Mouse (Mus musculus) heart, postnatal 0 days (tissue): Measurements from ENCODE around the gene Slc17a1. TPM values are rescaled to one million over a fixed set of nuclear protein-coding genes. Genes with fewer than 3 reads are reported as not detected.

ENCODE experiments used
- ATAC-seq: fragments of 200-750 bp; cut with Nextera tagmentation; 2 replicates; pipeline ENCODE4 v1.8.0; 2017; ENCODE audit warnings: low read depth, moderate number of reproducible peaks, moderate library complexity; ENCODE audit not compliant: insufficient read depth
- DNase-seq: peaks from one replicate; pipeline ENCODE4 v3.0.0-alpha.2; 2016; ENCODE audit warnings: low spot score
- H3K27ac ChIP-seq: fragments of 300-500 bp; sonication (generic); 2 replicates; pipeline ENCODE4 v1.5.1; 2014; ENCODE audit warnings: low read depth, mild to moderate bottlenecking
- H3K27me3 ChIP-seq: fragments of 300-500 bp; sonication (generic); 2 replicates; pipeline ENCODE4 v1.6.1; 2014; ENCODE audit warnings: low read length, mixed read lengths; ENCODE audit not compliant: control insufficient read depth, insufficient read depth
- H3K36me3 ChIP-seq: fragments of 300-500 bp; sonication (generic); replicated peaks from 2 replicates; pipeline ENCODE4 v1.6.1; 2014; ENCODE audit warnings: low read length, mixed read lengths; ENCODE audit not compliant: control insufficient read depth, insufficient read depth
- H3K4me1 ChIP-seq: fragments of 300-500 bp; sonication (generic); 2 replicates; pipeline ENCODE4 v1.6.1; 2014; ENCODE audit warnings: antibody characterized with exemption; ENCODE audit not compliant: control insufficient read depth, insufficient read depth
- H3K4me2 ChIP-seq: fragments of 300-500 bp; sonication (generic); 2 replicates; pipeline ENCODE4 v1.6.1; 2014; ENCODE audit warnings: low read depth, mild to moderate bottlenecking, low read length, moderate library complexity
- H3K4me3 ChIP-seq: fragments of 300-500 bp; sonication (generic); 2 replicates; pipeline ENCODE4 v1.5.1; 2014; ENCODE audit warnings: low read depth, low read length
- H3K9ac ChIP-seq: fragments of 300-500 bp; sonication (generic); replicated peaks from 2 replicates; pipeline ENCODE4 v1.6.1; 2014; ENCODE audit warnings: low read depth, low read length, mixed read lengths
- H3K9me3 ChIP-seq: fragments of 300-500 bp; sonication (generic); replicated peaks from 2 replicates; pipeline ENCODE4 v1.6.1; 2016; ENCODE audit warnings: low read length; ENCODE audit not compliant: control insufficient read depth
- CTCF ChIP-seq: IDR thresholded peaks from 2 replicates; pipeline ENCODE4 v1.5.1; 2016; ENCODE audit warnings: antibody characterized with exemption, control low read depth, low read depth
- EP300 ChIP-seq: IDR thresholded peaks from 2 replicates; pipeline ENCODE4 v1.6.1; 2016; ENCODE audit warnings: antibody characterized with exemption, low read depth
- WGBS: fragments of 180-500 bp; shearing (Covaris S2); extraction: QIAGEN DNeasy Blood & Tissue Kit; methylation state at CpG from one replicate; pipeline ENCODE4 v1.1.7; 2014; 5-methylcytosine and 5-hydroxymethylcytosine counted together
- polyA plus RNA-seq: library from polyadenylated mRNA; unstranded; fragments of >200 nt; fragmentation: Nextera tagmentation; extraction: Ambion mirVana; gene quantifications from 2 replicates; pipeline ENCODE4 v1.2.1, GENCODE M21; 2015
- total RNA-seq: library from RNA; depleted of rRNA; stranded (reverse); fragments of >200 nt; gene quantifications from 2 replicates; pipeline ENCODE4 v1.2.3, GENCODE M21; 2014; ENCODE audit warnings: low replicate concordance

The Slc17a1 gene
- total and polyA plus RNA-seq, 2 experiments from 2014 or later: not detected

DNA sequence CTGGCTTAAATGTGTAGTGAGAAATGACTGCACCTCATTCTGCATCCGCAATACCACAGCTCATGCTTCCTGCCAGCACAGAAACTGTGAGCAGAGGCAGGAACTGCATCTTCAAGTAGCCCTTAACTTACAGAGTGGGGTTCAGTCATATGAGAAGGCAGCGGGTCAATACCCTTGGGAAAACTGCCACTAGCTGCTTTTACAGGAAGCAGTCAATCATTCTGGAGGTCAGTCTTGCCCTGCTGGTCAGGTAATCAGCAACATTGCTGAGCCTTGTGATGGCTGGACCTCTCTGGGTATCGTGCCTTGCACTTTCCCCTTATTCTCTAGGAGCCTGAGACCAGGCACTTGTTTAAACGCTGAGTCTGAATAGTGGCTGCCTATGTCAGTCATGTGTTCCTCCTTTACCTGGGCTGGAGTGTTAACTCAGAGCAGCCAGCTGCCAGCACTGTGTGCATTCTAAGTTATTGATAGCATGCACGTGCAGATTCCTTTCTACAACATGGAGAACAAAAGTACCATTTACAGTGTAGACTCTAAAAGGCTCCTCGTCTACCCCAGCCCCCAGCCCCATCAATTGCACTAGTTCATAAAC lies 21.6 kb downstream of the Slc17a1 start:
- WGBS: 53% methylated on average over 6 of the region's 6 CpGs
- H3K9ac ChIP-seq: no peak overlapping the region
- no peaks in the 10 kb centered on the region for H3K4me1 ChIP-seq
- H3K27me3 ChIP-seq: no peaks in the 10 kb centered on the region
- no peak overlapping the region for H3K27ac ChIP-seq
- no peak overlapping the region for H3K4me3 ChIP-seq
- DNase-seq (no peak), ATAC-seq (no peak)
- H3K36me3 ChIP-seq: no peaks in the 10 kb centered on the region
- TF ChIP-seq EP300 (no peak), CTCF (no peak)
- no peaks in the 10 kb centered on the region for H3K9me3 ChIP-seq
- H3K4me2 ChIP-seq: no peak overlapping the region

GRCm38 (mm10) chr13:23892592-23893268 lies 25.2 kb downstream of the Slc17a1 start:
- no peaks in the 10 kb centered on the region for H3K36me3 ChIP-seq
- no peak overlapping the region for H3K27ac ChIP-seq
- no peaks in the 10 kb centered on the region for H3K27me3 ChIP-seq
- H3K4me1 ChIP-seq: no peaks in the 10 kb centered on the region
- DNase-seq (no peak), ATAC-seq (no peak)
- TF ChIP-seq CTCF: no peak
- no peak for TF ChIP-seq EP300
- H3K4me3 ChIP-seq: no peak overlapping the region
- H3K4me2 ChIP-seq: no peak overlapping the region
- H3K9me3 ChIP-seq: no peaks in the 10 kb centered on the region
- WGBS: 20% methylated on average over 9 of the region's 9 CpGs
- no peak overlapping the region for H3K9ac ChIP-seq

GRCm38 (mm10) chr13:23893269-23893593 lies 25.7 kb downstream of the Slc17a1 start:
- Histone ChIP-seq H3K4me3 (no peak overlapping the region), H3K9me3 (no peaks in the 10 kb centered on the region), H3K4me1 (no peaks in the 10 kb centered on the region), H3K27me3 (no peaks in the 10 kb centered on the region), H3K9ac (no peak overlapping the region), H3K36me3 (no peaks in the 10 kb centered on the region), H3K27ac (no peak overlapping the region), H3K4me2 (no peak overlapping the region)
- no peak for ATAC-seq
- WGBS: 34% methylated on average over 4 of the region's 4 CpGs
- DNase-seq: no peak
- TF ChIP-seq EP300 (no peak), CTCF (no peak)

DNA sequence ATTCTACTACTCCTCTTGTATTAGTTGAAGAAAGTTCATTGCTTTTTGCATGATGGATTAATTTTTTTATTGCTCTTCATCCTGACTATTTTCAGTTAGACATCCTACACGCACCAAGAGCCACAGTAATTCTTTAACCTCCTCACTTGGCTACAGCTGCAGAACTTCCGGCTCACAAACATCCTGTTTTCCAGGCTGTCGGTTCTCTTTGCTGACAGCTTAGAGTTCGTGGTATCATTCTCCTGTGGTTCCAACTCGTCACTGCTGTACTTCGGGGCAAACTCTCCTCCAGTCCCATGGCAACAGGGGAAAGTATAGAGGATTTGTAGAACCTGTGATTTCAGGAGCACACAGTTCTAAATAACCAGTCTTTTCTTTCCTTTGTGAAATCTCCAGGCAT lies 30.7 kb downstream of the Slc17a1 start:
- ATAC-seq: no peak
- Histone ChIP-seq H3K27ac (no peak overlapping the region), H3K4me1 (no peaks in the 10 kb centered on the region), H3K27me3 (no peaks in the 10 kb centered on the region), H3K4me2 (no peak overlapping the region), H3K9me3 (no peaks in the 10 kb centered on the region), H3K36me3 (no peaks in the 10 kb centered on the region), H3K4me3 (no peak overlapping the region), H3K9ac (no peak overlapping the region)
- DNase-seq: peak; percentile 19
- TF ChIP-seq CTCF (no peak), EP300 (no peak)
- 27% methylated on average over 6 of the region's 6 CpGs for WGBS

DNA sequence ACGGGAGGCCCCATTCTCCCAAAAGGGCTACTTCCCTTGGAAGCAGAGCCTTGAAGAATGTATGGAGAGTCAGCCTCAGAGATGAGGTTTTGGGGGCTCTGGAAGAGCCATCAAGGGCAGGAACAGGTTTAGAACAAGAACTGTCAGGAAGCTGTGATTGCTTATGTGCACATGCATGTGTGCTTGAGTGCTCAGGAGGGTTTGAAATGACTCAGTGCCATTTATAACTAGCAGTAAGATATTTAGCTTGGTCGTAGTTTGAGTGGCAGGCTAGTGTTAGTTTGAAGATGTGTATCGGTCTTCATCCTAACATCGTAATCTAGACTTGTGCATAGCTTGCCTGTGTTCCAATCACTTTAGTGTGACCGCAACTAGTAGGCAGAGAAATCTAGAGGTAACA lies 39.4 kb downstream of the Slc17a1 start:
- no peak for ATAC-seq
- 79% methylated on average over 5 of the region's 5 CpGs for WGBS

DNA sequence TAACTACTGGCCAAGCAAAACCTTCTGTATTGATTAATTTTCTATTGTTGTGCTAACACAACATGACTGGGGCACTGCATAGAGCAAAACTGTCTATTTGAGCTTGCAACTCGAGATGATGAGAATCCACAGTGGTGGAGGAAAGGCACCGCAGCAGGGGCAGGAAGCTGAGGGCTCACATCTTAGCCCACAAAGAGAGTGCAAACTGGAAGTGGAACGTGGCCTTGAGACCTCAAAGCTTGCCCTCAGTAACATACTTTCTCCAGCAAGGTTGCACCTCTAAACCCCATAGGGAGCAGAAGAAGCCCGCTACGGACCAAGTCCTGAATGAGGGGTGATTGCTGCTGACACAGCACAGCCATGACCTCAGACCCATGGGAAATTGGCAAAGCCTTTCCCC lies 42.6 kb downstream of the Slc17a1 start:
- no peaks in the 10 kb centered on the region for H3K9me3 ChIP-seq
- no peak overlapping the region for H3K9ac ChIP-seq
- no peak overlapping the region for H3K27ac ChIP-seq
- no peaks in the 10 kb centered on the region for H3K27me3 ChIP-seq
- no peaks in the 10 kb centered on the region for H3K36me3 ChIP-seq
- TF ChIP-seq CTCF (no peak), EP300 (no peak)
- DNase-seq (no peak), ATAC-seq (no peak)
- H3K4me3 ChIP-seq: no peak overlapping the region
- H3K4me1 ChIP-seq: peaks cover 11% of the 10 kb centered on the region
- WGBS: 76% methylated on average over 5 of the region's 5 CpGs
- no peak overlapping the region for H3K4me2 ChIP-seq

More for the DNA sequence above, 39.4 kb downstream of the Slc17a1 start:
- no peak overlapping the region for H3K9ac ChIP-seq
- H3K27me3 ChIP-seq: no peaks in the 10 kb centered on the region
- DNase-seq: no peak
- H3K4me3 ChIP-seq: no peak overlapping the region
- H3K4me2 ChIP-seq: no peak overlapping the region
- no peaks in the 10 kb centered on the region for H3K36me3 ChIP-seq
- TF ChIP-seq EP300: no peak
- no peak for TF ChIP-seq CTCF
- no peaks in the 10 kb centered on the region for H3K9me3 ChIP-seq
- no peak overlapping the region for H3K27ac ChIP-seq
- no peaks in the 10 kb centered on the region for H3K4me1 ChIP-seq
